In the genomic region with DNA sequence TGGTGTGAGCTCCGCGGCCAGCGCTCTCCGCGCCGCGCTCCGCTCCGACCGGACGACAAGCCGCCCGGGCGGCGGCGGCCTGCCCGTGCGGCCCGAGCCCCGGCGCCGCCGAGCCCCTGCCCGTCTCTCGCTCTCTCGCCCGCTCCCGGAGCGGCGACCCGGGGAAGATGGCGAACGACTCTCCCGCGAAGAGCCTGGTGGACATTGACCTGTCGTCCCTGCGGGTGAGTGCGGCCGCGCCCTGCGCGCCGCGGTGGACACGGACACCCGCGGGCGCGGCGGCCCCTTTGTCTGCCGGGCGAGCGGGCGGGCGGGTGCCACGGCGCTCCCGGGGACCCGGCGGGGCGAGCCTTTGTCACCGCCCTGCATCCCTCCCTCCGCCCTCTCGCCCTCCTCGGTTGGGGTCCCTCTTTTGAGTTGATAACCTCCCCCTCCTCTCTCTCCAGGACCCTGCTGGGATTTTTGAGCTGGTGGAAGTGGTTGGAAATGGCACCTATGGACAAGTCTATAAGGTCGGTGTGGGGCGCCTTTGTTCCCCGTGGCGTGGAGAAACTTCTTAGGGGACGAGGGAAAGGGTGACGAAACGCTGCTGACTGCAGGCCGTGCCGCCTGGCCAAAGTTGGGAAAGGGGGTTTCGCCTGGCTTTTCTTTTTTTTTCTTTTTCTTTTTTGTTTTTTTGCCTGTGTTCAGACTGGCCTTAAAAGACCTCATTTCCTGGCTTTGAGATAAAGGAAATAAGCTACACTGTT, we compare ENCODE assay signal across 8 mouse cellular contexts. TPM values are rescaled to one million over a fixed set of nuclear protein-coding genes. Genes with fewer than 3 reads are reported as not detected.
DNase-seq lines count a peak whose midpoint lies in the region; ATAC-seq and TF ChIP-seq lines count a peak whose summit lies in the region.

No protein-coding gene starts in this region.

- H3K79me3 ChIP-seq in C2C12 (ENCODE audit: low read depth): peaks cover 52% of the 10 kb centered on the region

- WGBS in liver, postnatal 0 days (ENCODE audit: insufficient replicate concordance): under 1% methylated on average over 40 of the region's 75 CpGs

- H3K36me3 ChIP-seq in C2C12 (ENCODE audit: control insufficient read depth, insufficient read depth): peaks cover 36% of the 10 kb centered on the region
- H3K36me3 ChIP-seq in liver, postnatal 0 days (replicated peaks; ENCODE audit: insufficient read depth, low read length): 0 out of 2 replicates have a peak, but pooled peaks cover 4% of the 10 kb centered on the region

- peak overlapping the region; percentile 94 for H3K27ac ChIP-seq in liver, postnatal 0 days (ENCODE audit: low read depth)

- ATAC-seq in activated CD4-positive, CD25-positive, alpha-beta regulatory T cell, adult 4 months: peak; percentile 15
- peak; percentile 37 for ATAC-seq in liver, postnatal 0 days

- H3K9ac ChIP-seq in liver, postnatal 0 days (replicated peaks): peak overlapping the region; percentile 88

- no peaks in the 10 kb centered on the region for H3K9me3 ChIP-seq in liver, postnatal 0 days (ENCODE audit: low read length)

- no peaks in the 10 kb centered on the region for H3K27me3 ChIP-seq in C2C12 (ENCODE audit: control insufficient read depth, insufficient read depth, insufficient read length)
- 0 out of 2 replicates have a peak, but pooled peaks cover 3% of the 10 kb centered on the region for H3K27me3 ChIP-seq in liver, postnatal 0 days (ENCODE audit: insufficient read depth, low read length)

- H3ac ChIP-seq in C2C12 (ENCODE audit: control insufficient read depth, insufficient read length, low read depth): peak overlapping the region; percentile 98

- no peak for TF ChIP-seq EP300 in liver, postnatal 0 days (IDR thresholded peaks at IDR 0.05; ENCODE audit: low read depth)

- peaks cover 60% of the 10 kb centered on the region for H3K79me2 ChIP-seq in C2C12 (ENCODE audit: control insufficient read depth, insufficient read depth)

- peak overlapping the region; percentile 81 for H3K4me2 ChIP-seq in liver, postnatal 0 days (ENCODE audit: low read depth, low read length)

- TF ChIP-seq CTCF in C2C12 (IDR thresholded peaks at IDR 0.05; ENCODE audit: control insufficient read depth, insufficient read depth, insufficient read length): no peak
- TF ChIP-seq CTCF in liver, postnatal 0 days (IDR thresholded peaks at IDR 0.05; ENCODE audit: low read depth): no peak

- H3K4me3 ChIP-seq in C2C12 (ENCODE audit: insufficient read depth, poor library complexity, severe bottlenecking): peak overlapping the region; percentile 72
- H3K4me3 ChIP-seq in liver, postnatal 0 days (ENCODE audit: low read depth, low read length): peak overlapping the region; percentile 80

- peak; percentile 71 for DNase-seq in embryo, embryonic 11 days
- DNase-seq in heart, adult 8-10 months (ENCODE audit: low spot score): peak; percentile 45
- peak; percentile 66 for DNase-seq in kidney, adult 18-20 months
- DNase-seq in liver, postnatal 0 days: peak; percentile 48
- peak; percentile 36 for DNase-seq in ovary, postnatal 14 days (ENCODE audit: low spot score)
- peak; percentile 52 for DNase-seq in urinary bladder, postnatal 25 days (ENCODE audit: low spot score)

- peaks cover 37% of the 10 kb centered on the region for H3K4me1 ChIP-seq in liver, postnatal 0 days (ENCODE audit: insufficient read depth)

TF ChIP-seq in C2C12, 6 proteins besides CTCF, POLR2A, EP300 and RAD21:
- TF ChIP-seq FOSL1 (IDR thresholded peaks at IDR 0.05; ENCODE audit: insufficient read depth, low read length, poor library complexity, severe bottlenecking) (no peak), MAX (IDR thresholded peaks at IDR 0.05) (peak; percentile 17)

RNA-seq across cellular contexts. Expression of a gene that starts 0.5 kb away (rescaled TPM):
- 141 TPM for polyA plus RNA-seq in C2C12 (2012; fragmentation: generic; extraction: Trizol)
- 10 to 100 TPM; 23.8 to 33.8 TPM for polyA plus RNA-seq in activated CD4-positive, CD25-positive, alpha-beta regulatory T cell, adult 4 months (2017; shearing (Covaris generic))
- total RNA-seq in heart, adult 8-10 months (2022): 100 to 1,000 TPM in 3 of 4 experiments, 10 to 100 TPM in 1; 98.5 to 135 (median 109) TPM
- polyA plus RNA-seq in liver, postnatal 0 days (2015; fragmentation: Nextera tagmentation; extraction: Ambion mirVana): 4.0 and 4.2 TPM in 2 replicates

Comparison
In these comparisons a context has a peak if more than half of its experiments do, and no peak if none do; other contexts are left out.
1. Peak in every context shown above with its lines: DNase-seq, ATAC-seq, H3K4me3 ChIP-seq and H3K27ac ChIP-seq.